ENCODE assay signal across 27 mouse cellular contexts in the genomic region with DNA sequence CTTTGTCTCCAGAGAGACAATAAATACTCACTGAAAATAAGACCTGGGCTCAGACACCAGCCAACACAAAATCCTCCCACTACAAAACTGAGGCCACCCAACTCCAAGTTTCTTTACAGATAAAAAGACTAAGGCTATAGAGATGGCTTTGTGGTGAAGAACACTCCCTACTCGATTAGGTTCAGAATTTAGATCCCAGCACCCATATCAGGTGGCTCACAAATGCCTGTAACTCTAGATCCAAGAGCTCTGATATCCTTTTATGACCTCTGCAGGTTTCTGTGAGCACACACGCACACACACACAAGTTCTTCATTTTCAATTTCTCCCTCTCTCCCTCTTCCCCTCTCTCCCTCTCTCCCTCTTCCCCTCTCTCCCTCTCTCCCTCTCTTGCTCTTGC.
"Had no signal": no experiment of that assay in that cellular context is flagged by ENCODE, and none has a peak within 500 bp of the region (broad histone marks: within the 10 kb centered on the region; RNA-seq: fewer than 3 reads in every experiment).

No protein-coding gene starts in this region.

- H3K9ac ChIP-seq: embryonic facial prominence, embryonic 12.5 days; embryonic facial prominence, embryonic 13.5 days; embryonic facial prominence, embryonic 15.5 days; forebrain, embryonic 12.5 days; forebrain, embryonic 13.5 days; forebrain, embryonic 15.5 days; forebrain, postnatal 0 days had no signal

- H3K27me3 ChIP-seq: embryonic facial prominence, embryonic 12.5 days; embryonic facial prominence, embryonic 13.5 days; embryonic facial prominence, embryonic 15.5 days; forebrain, embryonic 12.5 days; forebrain, embryonic 13.5 days; forebrain, embryonic 15.5 days had no signal

- H3K4me1 ChIP-seq: embryonic facial prominence, embryonic 10.5 days; embryonic facial prominence, embryonic 12.5 days; embryonic facial prominence, embryonic 13.5 days; embryonic facial prominence, embryonic 15.5 days; forebrain, embryonic 15.5 days had no signal

- H3K36me3 ChIP-seq: embryonic facial prominence, embryonic 10.5 days; embryonic facial prominence, embryonic 12.5 days; embryonic facial prominence, embryonic 13.5 days; embryonic facial prominence, embryonic 15.5 days; forebrain, embryonic 10.5 days; forebrain, embryonic 12.5 days; forebrain, embryonic 15.5 days had no signal

- H3K27ac ChIP-seq: embryonic facial prominence, embryonic 10.5 days; embryonic facial prominence, embryonic 12.5 days; embryonic facial prominence, embryonic 13.5 days; embryonic facial prominence, embryonic 15.5 days; forebrain, embryonic 10.5 days; forebrain, embryonic 12.5 days; forebrain, embryonic 13.5 days; forebrain, embryonic 15.5 days; gastrocnemius, adult 2 months; heart, adult 2 months had no signal

- ATAC-seq: forebrain, embryonic 13.5 days; forebrain, embryonic 14.5 days; forebrain, embryonic 15.5 days; forebrain, embryonic 16.5 days; forebrain, postnatal 0 days had no signal

- H3K4me3 ChIP-seq: embryonic facial prominence, embryonic 10.5 days; embryonic facial prominence, embryonic 12.5 days; embryonic facial prominence, embryonic 13.5 days; embryonic facial prominence, embryonic 15.5 days; erythroblast, embryonic 14.5 days; forebrain, embryonic 10.5 days; forebrain, embryonic 12.5 days; forebrain, embryonic 13.5 days; forebrain, embryonic 15.5 days; gastrocnemius, adult 2 months; heart, adult 2 months had no signal

- H3K9me3 ChIP-seq: embryonic facial prominence, embryonic 10.5 days; embryonic facial prominence, embryonic 12.5 days; embryonic facial prominence, embryonic 13.5 days; embryonic facial prominence, embryonic 15.5 days; forebrain, embryonic 10.5 days; forebrain, embryonic 12.5 days; forebrain, embryonic 13.5 days; forebrain, embryonic 15.5 days had no signal

- DNase-seq: cerebellum, adult 8-10 months; cerebellum, adult 9-10 months; cerebellum, adult 9-11 months; cerebellum, postnatal 10 days; cerebellum, postnatal 14 days; cerebellum, postnatal 25 days; cerebellum, postnatal 36 days; embryo, embryonic 11 days; forebrain, postnatal 0 days; gastrocnemius, adult 2 months; gastrocnemius, postnatal 10 days; gastrocnemius, postnatal 14 days; gastrocnemius, postnatal 25 days; gastrocnemius, postnatal 36 days; heart, adult 18-20 months; heart, adult 2 months had no signal
